8 mouse cellular contexts compared by ENCODE assay signal in genomic region chr11:61377881-61378613, GRCm38 (mm10). TPM values are rescaled to one million over a fixed set of nuclear protein-coding genes. Genes with fewer than 3 reads are reported as not detected.
A peak's percentile ranks its signal among the peaks of the same experiment; 100 is the strongest.
DNase-seq lines count a peak whose midpoint lies in the region; ATAC-seq and TF ChIP-seq lines count a peak whose summit lies in the region.
"Had no signal": no experiment of that assay in that cellular context is flagged by ENCODE, and none has a peak within 500 bp of the region (broad histone marks: within the 10 kb centered on the region; RNA-seq: fewer than 3 reads in every experiment).

Gene Slc47a1 (minus strand): TSS chr11:61378345.

- peak within 1 kb of the TSS; percentile 41 for H3K4me3 ChIP-seq in brown adipose tissue, adult 24 weeks (ENCODE audit: insufficient read depth, low read depth, low read length)
- H3K4me3 ChIP-seq in forebrain, postnatal 0 days (ENCODE audit: low read depth, low read length): peak within 1 kb of the TSS; percentile 9; the same call in 1 of the 2 replicates
- H3K4me3 ChIP-seq in hindbrain, embryonic 14.5 days (replicated peaks; ENCODE audit: low read length): peak within 1 kb of the TSS; percentile 8; the same call in 1 of the 2 replicates
- H3K4me3 ChIP-seq in liver, adult 2 months (ENCODE audit: insufficient read depth, low read depth, low read length): peak within 1 kb of the TSS; percentile 76
- H3K4me3 ChIP-seq in neural tube, embryonic 12.5 days: peak within 1 kb of the TSS; percentile 9; the same call in 1 of the 2 replicates

- H3K9me3 ChIP-seq in forebrain, postnatal 0 days (ENCODE audit: low read length): no peaks in the 10 kb centered on the region
- H3K9me3 ChIP-seq in hindbrain, embryonic 14.5 days (ENCODE audit: control insufficient read depth, low read length): no peaks in the 10 kb centered on the region
- H3K9me3 ChIP-seq in neural tube, embryonic 12.5 days: no peaks in the 10 kb centered on the region

- H3K79me2 ChIP-seq in liver, adult 2 months (ENCODE audit: control insufficient read depth, insufficient read depth, low read length): no peaks in the 10 kb centered on the region; the same call in 1 of the 2 replicates

- H3K27me3 ChIP-seq in forebrain, postnatal 0 days (ENCODE audit: insufficient read depth, low read length): peaks cover 13% of the 10 kb centered on the region
- peaks cover 32% of the 10 kb centered on the region for H3K27me3 ChIP-seq in hindbrain, embryonic 14.5 days (ENCODE audit: control insufficient read depth, insufficient read depth, low read length)
- no peaks in the 10 kb centered on the region for H3K27me3 ChIP-seq in liver, adult 2 months (ENCODE audit: control insufficient read depth, insufficient read depth, low read length)
- peaks cover 27% of the 10 kb centered on the region for H3K27me3 ChIP-seq in neural tube, embryonic 12.5 days (replicated peaks)

- no peak within 1 kb of the TSS for H3K9ac ChIP-seq in forebrain, postnatal 0 days
- H3K9ac ChIP-seq in hindbrain, embryonic 14.5 days: no peak within 1 kb of the TSS
- peak within 1 kb of the TSS; percentile 89 for H3K9ac ChIP-seq in liver, adult 2 months (ENCODE audit: low read depth, low read length)
- H3K9ac ChIP-seq in neural tube, embryonic 12.5 days: no peak within 1 kb of the TSS

- no peaks in the 10 kb centered on the region for H3K4me1 ChIP-seq in brown adipose tissue, adult 24 weeks (ENCODE audit: control insufficient read depth, insufficient read depth, insufficient read length, low read length)
- H3K4me1 ChIP-seq in forebrain, postnatal 0 days (ENCODE audit: insufficient read depth): no peaks in the 10 kb centered on the region
- 0 out of 2 replicates have a peak, but pooled peaks cover 2% of the 10 kb centered on the region for H3K4me1 ChIP-seq in hindbrain, embryonic 14.5 days (replicated peaks; ENCODE audit: control insufficient read depth, insufficient read depth, low read length)
- peaks cover 13% of the 10 kb centered on the region for H3K4me1 ChIP-seq in liver, adult 2 months (ENCODE audit: control insufficient read depth, insufficient read depth, low read length)
- peaks cover 5% of the 10 kb centered on the region; the same call in 1 of the 2 replicates for H3K4me1 ChIP-seq in neural tube, embryonic 12.5 days

- TF ChIP-seq POLR2A in liver, adult 2 months (IDR thresholded peaks at IDR 0.05; ENCODE audit: extremely low read depth, insufficient read depth, low read length): peak; percentile 76

- DNase-seq in forebrain, postnatal 0 days: no peak
- no peak for DNase-seq in hindbrain, embryonic 14.5 days (ENCODE audit: low spot score)
- DNase-seq in liver, adult 2 months (ENCODE audit: extremely low read depth, low read depth, low spot score): peak; percentile 94
- DNase-seq in thymus, postnatal 4 days: no peak
- no peak for DNase-seq in cerebellum, postnatal 4 days (ENCODE audit: low spot score in 2 of 2)

- 16% methylated on average over 39 of the region's 39 CpGs for WGBS in forebrain, postnatal 0 days
- WGBS in hindbrain, embryonic 14.5 days: 17% methylated on average over 39 of the region's 39 CpGs
- WGBS in liver, adult 2 months: 2% methylated on average over 39 of the region's 39 CpGs
- WGBS in neural tube, embryonic 12.5 days: 17% methylated on average over 39 of the region's 39 CpGs

- no peak within 1 kb of the TSS for H3K27ac ChIP-seq in brown adipose tissue, adult 24 weeks (replicated peaks; ENCODE audit: low read depth, low read length)
- H3K27ac ChIP-seq in forebrain, postnatal 0 days (ENCODE audit: low read depth, low read length): no peak within 1 kb of the TSS
- H3K27ac ChIP-seq in hindbrain, embryonic 14.5 days: no peak within 1 kb of the TSS
- H3K27ac ChIP-seq in liver, adult 2 months (replicated peaks; ENCODE audit: insufficient read depth, low read depth, low read length): peak within 1 kb of the TSS; percentile 97
- no peak within 1 kb of the TSS for H3K27ac ChIP-seq in neural tube, embryonic 12.5 days

- peak within 1 kb of the TSS; percentile 32 for H3K4me2 ChIP-seq in forebrain, postnatal 0 days (ENCODE audit: low read depth)
- H3K4me2 ChIP-seq in hindbrain, embryonic 14.5 days (replicated peaks): peak within 1 kb of the TSS; percentile 34
- peak within 1 kb of the TSS; percentile 55 for H3K4me2 ChIP-seq in neural tube, embryonic 12.5 days (replicated peaks)

- no peak for ATAC-seq in forebrain, postnatal 0 days
- ATAC-seq in hindbrain, embryonic 14.5 days (ENCODE audit: low FRiP score): no peak
- ATAC-seq in neural tube, embryonic 12.5 days (ENCODE audit: low FRiP score, low read depth): no peak

- no peak for TF ChIP-seq CTCF in forebrain, postnatal 0 days (IDR thresholded peaks at IDR 0.05; ENCODE audit: low read depth)
- no peak for TF ChIP-seq CTCF in liver, adult 2 months (IDR thresholded peaks at IDR 0.05; ENCODE audit: low read depth, low read length)

- H3K36me3 ChIP-seq in forebrain, postnatal 0 days (ENCODE audit: insufficient read depth): no peaks in the 10 kb centered on the region
- H3K36me3 ChIP-seq in hindbrain, embryonic 14.5 days (replicated peaks; ENCODE audit: control insufficient read depth, insufficient read depth): no peaks in the 10 kb centered on the region
- H3K36me3 ChIP-seq in liver, adult 2 months (ENCODE audit: control insufficient read depth, insufficient read depth, low read length): no peaks in the 10 kb centered on the region
- no peaks in the 10 kb centered on the region for H3K36me3 ChIP-seq in neural tube, embryonic 12.5 days

RNA-seq across cellular contexts. Expression of gene Slc47a1, which starts in this region (rescaled TPM):
- polyA plus RNA-seq in brown adipose tissue, adult 24 weeks (2012; ENCODE audit: insufficient read depth, insufficient read length, missing spikeins): 1.1 and 1.7 TPM in 2 replicates
- 1.5 and 2.3 TPM in 2 replicates for total RNA-seq in forebrain, postnatal 0 days (2014; rRNA removed)
- polyA plus RNA-seq in forebrain, postnatal 0 days (2015; fragmentation: Nextera tagmentation; extraction: Ambion mirVana): 0.75 and 1.3 TPM in 2 replicates
- polyA plus RNA-seq in hindbrain, embryonic 14.5 days (2014; fragmentation: Nextera tagmentation; extraction: Ambion mirVana): 0.13 TPM in 1 of 2 replicates, not detected in the other
- 160 and 169 TPM in 2 replicates for total RNA-seq in liver, adult 2 months (2014; rRNA removed)
- polyA plus RNA-seq in liver, adult 2 months (2012; rRNA removed): 151 and 163 TPM in 2 replicates
- polyA plus RNA-seq in neural tube, embryonic 12.5 days (2016; fragmentation: Nextera tagmentation; extraction: Ambion mirVana): 0.06 and 0.17 TPM in 2 replicates
- total RNA-seq: common myeloid progenitor, adult 5-6 weeks had no signal

Comparison
In these comparisons a context has a peak if more than half of its experiments do, and no peak if none do; other contexts are left out.
1. RNA of gene Slc47a1 (total RNA-seq): 160 to 169 TPM in liver, adult 2 months; 1.5 to 2.3 TPM in forebrain, postnatal 0 days; every median in the first group is over 10 times any median in the second.
2. RNA of gene Slc47a1 (polyA plus RNA-seq): 151 to 163 TPM in liver, adult 2 months; 1.1 to 1.7 TPM in brown adipose tissue, adult 24 weeks, 0.75 to 1.3 TPM in forebrain, postnatal 0 days, 0.06 to 0.17 TPM in neural tube, embryonic 12.5 days and 0.13 TPM in hindbrain, embryonic 14.5 days; every median in the first group is over 10 times any median in the second.
3. H3K4me3 ChIP-seq: peak in every context shown above with its lines; median percentile 76 in liver, adult 2 months; 41 in brown adipose tissue, adult 24 weeks; 9 in forebrain, postnatal 0 days; 9 in neural tube, embryonic 12.5 days; 8 in hindbrain, embryonic 14.5 days.
4. Peak in every context shown above with its lines, with median percentiles within 50 percentile points of each other: H3K4me2 ChIP-seq.